ENCODE assay signal across 8 mouse cellular contexts in the genomic region with DNA sequence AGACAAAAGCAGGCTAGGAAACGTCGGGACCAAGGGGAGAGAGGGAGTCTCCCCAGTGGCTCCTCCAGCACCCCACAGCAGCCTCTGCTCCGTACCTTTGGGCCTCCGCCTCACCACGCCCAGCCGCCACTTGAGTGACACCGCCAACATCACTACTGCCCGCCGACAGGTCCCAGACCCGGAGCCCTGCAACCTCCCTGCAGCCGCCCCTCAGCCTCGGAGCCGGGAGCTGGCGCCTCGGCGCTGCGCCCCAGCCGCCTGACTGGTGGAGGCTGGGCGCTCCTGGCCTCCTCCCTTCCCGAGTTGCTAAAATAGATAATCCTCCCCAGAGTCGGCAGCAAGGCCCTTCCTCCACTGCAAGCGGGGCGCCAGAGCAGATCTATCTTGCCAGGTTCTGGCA. TPM values are rescaled to one million over a fixed set of nuclear protein-coding genes. Genes with fewer than 3 reads are reported as not detected.
A peak's percentile ranks its signal among the peaks of the same experiment; 100 is the strongest.
DNase-seq lines count a peak whose midpoint lies in the region; ATAC-seq and TF ChIP-seq lines count a peak whose summit lies in the region.

No protein-coding gene starts in this region.

- H3K9me3 ChIP-seq in liver, postnatal 0 days (ENCODE audit: low read length), result no peaks in the 10 kb centered on the region
- H3K9me3 ChIP-seq in embryonic facial prominence, embryonic 13.5 days, result no peaks in the 10 kb centered on the region
- no peaks in the 10 kb centered on the region for H3K9me3 ChIP-seq in hindbrain, embryonic 10.5 days
- H3K9me3 ChIP-seq in liver, embryonic 13.5 days (replicated peaks), result no peaks in the 10 kb centered on the region
- no peaks in the 10 kb centered on the region for H3K9me3 ChIP-seq in stomach, postnatal 0 days (ENCODE audit: control insufficient read depth, low read length)

- no peak overlapping the region for H3K4me2 ChIP-seq in liver, postnatal 0 days (ENCODE audit: low read depth, low read length)
- H3K4me2 ChIP-seq in embryonic facial prominence, embryonic 13.5 days, result peak overlapping the region; percentile 61
- 0 out of 2 replicates have a peak overlapping the region, but pooled peaks have one; percentile 6 for H3K4me2 ChIP-seq in liver, embryonic 13.5 days
- peak overlapping the region; percentile 40 for H3K4me2 ChIP-seq in stomach, postnatal 0 days (replicated peaks; ENCODE audit: low read depth)

- ATAC-seq in liver, postnatal 0 days, result no peak
- ATAC-seq in embryonic facial prominence, embryonic 13.5 days (ENCODE audit: insufficient number of reproducible peaks, insufficient read depth, low FRiP score, low TSS enrichment, low read depth), result no peak
- ATAC-seq in liver, embryonic 13.5 days (ENCODE audit: low read depth), result no peak
- 0 out of 2 replicates have a peak, but pooled peaks have one; percentile 30 for ATAC-seq in stomach, postnatal 0 days (ENCODE audit: low FRiP score, low TSS enrichment)

- no peak overlapping the region for H3K9ac ChIP-seq in liver, postnatal 0 days (replicated peaks)
- peak overlapping the region; percentile 58 for H3K9ac ChIP-seq in embryonic facial prominence, embryonic 13.5 days
- H3K9ac ChIP-seq in liver, embryonic 13.5 days, result no peak overlapping the region
- peak overlapping the region; percentile 27; the same call in 1 of the 2 replicates for H3K9ac ChIP-seq in stomach, postnatal 0 days (ENCODE audit: low read length)

- peak; percentile 18 for DNase-seq in liver
- DNase-seq in liver, postnatal 0 days, result no peak
- DNase-seq in hindbrain, embryonic 10.5 days (ENCODE audit: low spot score), result peak; percentile 28
- no peak for DNase-seq in liver, embryonic 13.5 days
- DNase-seq in stomach, postnatal 0 days (ENCODE audit: low spot score), result peak; percentile 21
- no peak for DNase-seq in thymus, postnatal 25 days
- DNase-seq in lung, postnatal 14 days, result no peak

- no peaks in the 10 kb centered on the region for H3K4me1 ChIP-seq in liver, postnatal 0 days (ENCODE audit: insufficient read depth)
- peaks cover 13% of the 10 kb centered on the region for H3K4me1 ChIP-seq in embryonic facial prominence, embryonic 13.5 days
- peaks cover 24% of the 10 kb centered on the region for H3K4me1 ChIP-seq in hindbrain, embryonic 10.5 days (replicated peaks)
- no peaks in the 10 kb centered on the region for H3K4me1 ChIP-seq in liver, embryonic 13.5 days (replicated peaks)
- 0 out of 2 replicates have a peak, but pooled peaks cover 3% of the 10 kb centered on the region for H3K4me1 ChIP-seq in stomach, postnatal 0 days (replicated peaks; ENCODE audit: control insufficient read depth, insufficient read depth)

- no peaks in the 10 kb centered on the region for H3K36me3 ChIP-seq in liver, postnatal 0 days (replicated peaks; ENCODE audit: insufficient read depth, low read length)
- no peaks in the 10 kb centered on the region for H3K36me3 ChIP-seq in embryonic facial prominence, embryonic 13.5 days
- no peaks in the 10 kb centered on the region for H3K36me3 ChIP-seq in hindbrain, embryonic 10.5 days
- no peaks in the 10 kb centered on the region for H3K36me3 ChIP-seq in liver, embryonic 13.5 days
- H3K36me3 ChIP-seq in stomach, postnatal 0 days (ENCODE audit: control insufficient read depth, insufficient read depth, low read length), result no peaks in the 10 kb centered on the region

- H3K27ac ChIP-seq in liver, postnatal 0 days (ENCODE audit: low read depth), result no peak overlapping the region
- no peak overlapping the region for H3K27ac ChIP-seq in embryonic facial prominence, embryonic 13.5 days
- peak overlapping the region; percentile 50; the same call in 1 of the 2 replicates for H3K27ac ChIP-seq in hindbrain, embryonic 10.5 days
- H3K27ac ChIP-seq in liver, embryonic 13.5 days, result no peak overlapping the region
- no peak overlapping the region for H3K27ac ChIP-seq in stomach, postnatal 0 days (replicated peaks)

- no peak for TF ChIP-seq EP300 in liver, postnatal 0 days (IDR thresholded peaks at IDR 0.05; ENCODE audit: low read depth)
- TF ChIP-seq EP300 in stomach, postnatal 0 days (optimal IDR thresholded peaks at IDR 0.05), result no peak

- WGBS in liver, postnatal 0 days (ENCODE audit: insufficient replicate concordance), result 5% methylated on average over 21 of the region's 23 CpGs
- 1% methylated on average over 23 of the region's 23 CpGs for WGBS in embryonic facial prominence, embryonic 13.5 days
- WGBS in hindbrain, embryonic 10.5 days, result 5% methylated on average over 23 of the region's 23 CpGs
- 4% methylated on average over 23 of the region's 23 CpGs for WGBS in liver, embryonic 13.5 days (ENCODE audit: insufficient replicate concordance)
- WGBS in stomach, postnatal 0 days, result 1% methylated on average over 21 of the region's 23 CpGs

- no peak for TF ChIP-seq CTCF in liver, postnatal 0 days (IDR thresholded peaks at IDR 0.05; ENCODE audit: low read depth)
- no peak for TF ChIP-seq CTCF in stomach, postnatal 0 days (IDR thresholded peaks at IDR 0.05; ENCODE audit: low read depth)

- H3K27me3 ChIP-seq in liver, postnatal 0 days (ENCODE audit: insufficient read depth, low read length), result peaks cover 33% of the 10 kb centered on the region
- H3K27me3 ChIP-seq in embryonic facial prominence, embryonic 13.5 days, result peaks cover 70% of the 10 kb centered on the region
- peaks cover 58% of the 10 kb centered on the region for H3K27me3 ChIP-seq in hindbrain, embryonic 10.5 days (ENCODE audit: insufficient read depth, poor library complexity, severe bottlenecking)
- H3K27me3 ChIP-seq in liver, embryonic 13.5 days, result peaks cover 54% of the 10 kb centered on the region
- H3K27me3 ChIP-seq in stomach, postnatal 0 days (ENCODE audit: control insufficient read depth, insufficient read depth, low read length), result peaks cover 4% of the 10 kb centered on the region; the same call in 1 of the 2 replicates

- H3K4me3 ChIP-seq in liver, postnatal 0 days (ENCODE audit: low read depth, low read length), result no peak overlapping the region
- peak overlapping the region; percentile 34 for H3K4me3 ChIP-seq in embryonic facial prominence, embryonic 13.5 days
- H3K4me3 ChIP-seq in hindbrain, embryonic 10.5 days, result peak overlapping the region; percentile 41
- no peak overlapping the region for H3K4me3 ChIP-seq in liver, embryonic 13.5 days (replicated peaks)
- peak overlapping the region; percentile 20 for H3K4me3 ChIP-seq in stomach, postnatal 0 days (ENCODE audit: low read depth, low read length)

RNA-seq across cellular contexts. Expression of gene Grip2, which starts 19.9 kb away (rescaled TPM):
- polyA plus RNA-seq in liver, postnatal 0 days (2015; fragmentation: Nextera tagmentation; extraction: Ambion mirVana), result 0.05 TPM in 1 of 2 replicates, not detected in the other
- polyA plus RNA-seq in embryonic facial prominence, embryonic 13.5 days (2015; fragmentation: Nextera tagmentation; extraction: Ambion mirVana), result 0.55 and 0.69 TPM in 2 replicates
- 0.36 and 0.71 TPM in 2 replicates for polyA plus RNA-seq in hindbrain, embryonic 10.5 days (2016; fragmentation: Nextera tagmentation; extraction: Ambion mirVana)
- polyA plus RNA-seq in liver, embryonic 13.5 days (2015; fragmentation: Nextera tagmentation; extraction: Ambion mirVana), result 0.03 and 0.15 TPM in 2 replicates
- 0.24 and 0.41 TPM in 2 replicates for polyA plus RNA-seq in stomach, postnatal 0 days (2015; fragmentation: Nextera tagmentation; extraction: Ambion mirVana)

Comparison
In these comparisons a context has a peak if more than half of its experiments do, and no peak if none do; other contexts are left out.
1. DNase-seq: peak in liver (single experiment), hindbrain, embryonic 10.5 days (single experiment) and stomach, postnatal 0 days (single experiment); none in liver, postnatal 0 days (single experiment), liver, embryonic 13.5 days (single experiment), thymus, postnatal 25 days (single experiment) and lung, postnatal 14 days (single experiment).
2. H3K4me3 ChIP-seq: peak in embryonic facial prominence, embryonic 13.5 days (single experiment), hindbrain, embryonic 10.5 days (single experiment) and stomach, postnatal 0 days (single experiment); none in liver, postnatal 0 days (single experiment) and liver, embryonic 13.5 days (single experiment).
3. H3K9ac ChIP-seq: peak in embryonic facial prominence, embryonic 13.5 days (single experiment) and stomach, postnatal 0 days (single experiment); none in liver, postnatal 0 days (single experiment) and liver, embryonic 13.5 days (single experiment).